Mouse (Mus musculus) ovary, postnatal 10 days (tissue): ENCODE measurements around the gene Zfp352.
"Not testable (repeated sequence)": the region's sequence is repeated elsewhere in the genome, so short reads cannot be mapped to it uniquely, and the experiment has no call there.

ENCODE experiments used
- DNase-seq: peaks from one replicate; pipeline ENCODE4 v3.0.0; 2022; ENCODE audit warnings: low spot score

Zfp352 gene

GRCm38 (mm10) chr4:90218520-90218919, at the start of gene Zfp352:
TSS of gene Zfp352 (plus strand) at chr4:90218820.
- DNase-seq: no peak

GRCm38 (mm10) chr4:90170890-90171483, 47.6 kb upstream of the Zfp352 start:
- DNase-seq: no peak

GRCm38 (mm10) chr4:90174036-90174435, 44.6 kb upstream of the Zfp352 start:
- DNase-seq: no peak

GRCm38 (mm10) chr4:90203421-90203820, 15.2 kb upstream of the Zfp352 start:
- no peak for DNase-seq

GRCm38 (mm10) chr4:90211475-90211874, 7.1 kb upstream of the Zfp352 start:
- no peak for DNase-seq

- no peak for DNase-seq
Observed at GRCm38 (mm10) chr4:90212076-90212475, 6.5 kb upstream of the Zfp352 start.

GRCm38 (mm10) chr4:90235646-90236045, 17.0 kb downstream of the Zfp352 start:
- not testable (repeated sequence) for DNase-seq

GRCm38 (mm10) chr4:90269781-90270180, 51.2 kb downstream of the Zfp352 start:
- no peak for DNase-seq
